Mouse (Mus musculus) lung, adult 18-20 months (tissue): Measurements from ENCODE around the gene A530084C06Rik.

Experiments used
- DNase-seq, 2 experiments: peaks; one replicate each; pipeline ENCODE4 v3.0.0; 2022; ENCODE audit warnings: mixed read lengths in 2 of 2

A530084C06Rik gene

DNA sequence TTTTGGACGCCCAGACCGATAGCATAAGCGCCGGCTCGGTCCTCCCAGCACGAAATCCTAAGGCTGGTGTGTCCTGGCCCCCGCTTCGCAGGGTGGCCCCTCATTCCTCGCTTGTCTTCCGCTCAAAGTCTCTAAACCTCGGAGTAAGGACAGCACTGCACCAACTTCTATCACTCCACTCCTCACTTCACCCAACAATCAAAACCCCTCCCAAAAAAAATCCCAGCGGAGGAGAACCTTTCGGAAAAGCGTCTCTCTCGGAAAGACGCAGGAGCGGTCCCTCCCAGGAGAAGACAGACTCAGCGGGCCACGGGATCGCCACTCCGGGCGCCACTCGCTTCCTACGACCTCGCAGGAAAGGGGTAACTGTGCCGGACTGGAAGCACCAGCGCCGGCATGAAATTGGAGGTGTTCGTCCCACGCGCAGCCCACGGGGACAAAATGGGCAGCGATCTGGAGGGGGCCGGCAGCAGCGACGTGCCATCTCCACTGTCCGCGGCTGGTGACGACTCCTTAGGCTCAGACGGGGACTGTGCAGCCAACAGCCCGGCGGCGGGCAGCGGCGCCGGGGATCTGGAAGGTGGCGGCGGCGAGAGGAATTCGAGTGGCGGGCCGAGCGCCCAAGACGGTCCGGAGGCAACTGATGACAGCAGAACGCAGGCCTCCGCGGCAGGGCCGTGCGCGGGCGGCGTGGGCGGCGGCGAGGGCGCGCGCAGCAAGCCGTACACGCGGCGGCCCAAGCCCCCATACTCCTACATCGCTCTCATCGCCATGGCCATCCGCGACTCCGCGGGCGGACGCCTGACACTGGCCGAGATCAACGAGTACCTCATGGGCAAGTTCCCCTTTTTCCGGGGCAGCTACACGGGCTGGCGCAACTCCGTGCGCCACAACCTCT, at the start of gene A530084C06Rik:
TSS of gene A530084C06Rik (minus strand) at position 813 of the 898 bp plus-strand sequence.
- DNase-seq: peak; percentile 44 to 53

DNA sequence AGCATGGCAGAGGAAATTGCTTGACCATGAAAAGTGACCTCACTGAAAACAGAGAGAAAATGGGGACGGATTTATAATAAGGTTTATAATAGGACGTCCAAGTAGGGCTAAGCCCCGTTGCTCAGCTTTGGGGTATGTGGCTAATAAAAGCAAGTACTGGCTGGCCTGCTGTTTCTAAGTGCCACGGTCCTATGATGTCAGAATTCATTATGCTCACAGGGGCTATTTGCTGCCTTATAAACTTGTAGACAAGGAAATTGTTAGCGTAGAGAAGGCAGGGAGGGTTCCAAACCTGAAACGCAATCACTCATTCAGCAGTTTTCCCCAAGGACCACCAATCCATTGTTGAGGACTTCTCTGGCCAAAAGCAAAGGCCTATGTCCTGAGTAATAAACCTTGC, 44.8 kb upstream of the A530084C06Rik start:
- no peak for DNase-seq

DNA sequence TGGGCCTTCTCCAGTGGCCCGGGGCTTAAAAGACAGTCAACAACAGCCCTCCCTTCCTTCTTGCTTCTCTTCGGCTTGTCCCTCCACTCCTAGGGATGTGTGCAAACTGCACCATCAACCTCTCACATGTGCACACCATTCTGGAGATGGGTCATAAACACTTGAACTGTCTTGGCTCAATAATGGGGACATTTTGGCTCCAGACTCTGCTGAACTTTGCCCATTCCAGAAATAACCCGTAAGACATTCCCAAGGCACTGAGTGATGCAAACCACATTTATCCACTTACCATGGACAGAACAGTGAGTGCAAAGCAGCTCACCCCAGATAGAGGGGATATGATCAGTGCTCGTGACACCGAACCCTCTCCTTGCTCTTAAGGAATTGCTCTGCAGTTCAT, 40.4 kb upstream of the A530084C06Rik start:
- DNase-seq: peak in 1 of 2 experiments; percentile 38

GRCm38 (mm10) chr13:31587341-31587740, 28.2 kb upstream of the A530084C06Rik start:
- peak in 1 of 2 experiments; percentile 66 for DNase-seq

GRCm38 (mm10) chr13:31579866-31580265, 20.7 kb upstream of the A530084C06Rik start:
- peak; percentile 67 to 73 for DNase-seq

DNA sequence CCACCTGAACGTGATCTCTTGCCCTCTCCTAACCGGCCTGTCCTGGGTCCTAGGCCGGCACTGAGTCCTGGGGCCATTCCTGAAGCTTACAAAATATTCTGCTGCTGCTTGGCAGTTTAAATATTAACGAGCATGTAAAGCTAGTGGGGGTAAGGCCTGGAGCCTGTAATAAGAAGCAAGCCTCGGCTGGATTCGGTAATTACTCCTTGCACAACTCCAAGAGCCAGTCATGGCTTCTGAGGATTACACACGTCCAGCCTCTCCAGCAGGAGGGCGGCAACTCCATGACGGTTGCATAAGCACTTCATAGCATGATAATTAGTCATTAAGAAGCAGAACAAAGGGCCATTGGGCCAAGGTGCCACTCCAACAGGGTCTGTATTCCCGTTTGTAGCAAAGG, 19.3 kb upstream of the A530084C06Rik start:
- DNase-seq: peak; percentile 74 to 83

- no peak for DNase-seq
Measured at GRCm38 (mm10) chr13:31577576-31577975, 18.4 kb upstream of the A530084C06Rik start.

- no peak for DNase-seq
Measured at GRCm38 (mm10) chr13:31576696-31577095, 17.6 kb upstream of the A530084C06Rik start.

DNA sequence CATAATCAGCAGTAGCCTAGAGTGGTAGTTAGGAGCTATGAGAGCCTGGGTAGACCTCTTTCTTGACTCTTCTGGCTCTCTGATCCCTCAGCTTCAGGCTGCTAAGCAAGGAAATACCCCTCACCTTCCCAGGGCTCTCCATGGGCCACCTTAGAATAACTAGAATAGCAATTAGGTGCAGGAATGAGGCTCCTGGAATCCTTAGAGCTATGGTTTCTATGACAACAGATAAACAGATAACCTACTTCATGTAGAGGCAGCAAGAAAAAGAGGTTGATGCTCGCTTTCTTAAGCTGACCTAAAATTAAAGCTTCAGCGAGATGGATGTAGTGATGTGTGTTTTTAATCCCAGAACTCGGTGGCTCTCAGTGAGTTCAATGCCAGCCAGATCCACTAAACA, 15.5 kb upstream of the A530084C06Rik start:
- no peak for DNase-seq

- DNase-seq: no peak
Measured at GRCm38 (mm10) chr13:31572806-31573508, 13.8 kb upstream of the A530084C06Rik start.

- DNase-seq: no peak
Measured at GRCm38 (mm10) chr13:31567617-31568294, 8.6 kb upstream of the A530084C06Rik start.

DNA sequence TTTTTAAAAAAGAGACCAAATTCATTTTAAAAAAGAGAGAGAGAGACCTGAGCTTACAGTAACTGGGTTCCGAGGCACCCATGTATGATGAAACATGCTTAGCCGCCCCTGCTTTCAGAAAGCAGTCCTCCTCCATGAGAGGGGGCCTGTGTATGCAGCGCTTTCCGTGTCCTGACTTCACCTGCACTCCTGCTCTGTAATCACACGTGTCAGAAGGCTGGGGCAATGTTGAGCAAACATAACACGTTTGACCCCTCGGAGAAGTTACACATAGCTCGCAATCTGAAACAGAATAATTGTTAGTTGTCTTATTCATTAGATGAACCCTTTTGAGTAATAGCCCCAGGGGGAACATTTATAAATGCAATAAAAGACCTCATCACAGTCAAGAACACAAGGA, 8.0 kb upstream of the A530084C06Rik start:
- no peak for DNase-seq

DNA sequence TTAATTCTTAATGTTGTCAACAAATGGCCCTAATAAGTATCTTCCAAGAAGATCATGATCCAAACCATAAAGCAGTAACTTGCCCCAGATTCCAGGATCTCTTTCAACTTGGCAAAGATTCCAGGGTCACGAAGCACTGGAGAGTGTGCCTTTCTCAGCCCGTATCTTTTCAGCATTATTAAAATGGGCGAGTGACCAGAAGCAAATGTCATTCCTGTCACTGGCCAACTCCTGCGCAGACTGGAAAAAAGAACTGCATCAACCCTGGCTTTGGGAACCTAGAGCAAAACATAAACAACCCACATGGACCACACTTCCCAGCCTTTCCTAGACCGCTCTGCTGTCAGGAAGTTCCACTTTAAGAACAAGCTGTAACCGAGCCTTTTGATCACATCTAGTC, 5.3 kb upstream of the A530084C06Rik start:
- no peak for DNase-seq

GRCm38 (mm10) chr13:31559419-31560144, 449 bp upstream of the A530084C06Rik start:
- DNase-seq: peak; percentile 74 to 77

DNA sequence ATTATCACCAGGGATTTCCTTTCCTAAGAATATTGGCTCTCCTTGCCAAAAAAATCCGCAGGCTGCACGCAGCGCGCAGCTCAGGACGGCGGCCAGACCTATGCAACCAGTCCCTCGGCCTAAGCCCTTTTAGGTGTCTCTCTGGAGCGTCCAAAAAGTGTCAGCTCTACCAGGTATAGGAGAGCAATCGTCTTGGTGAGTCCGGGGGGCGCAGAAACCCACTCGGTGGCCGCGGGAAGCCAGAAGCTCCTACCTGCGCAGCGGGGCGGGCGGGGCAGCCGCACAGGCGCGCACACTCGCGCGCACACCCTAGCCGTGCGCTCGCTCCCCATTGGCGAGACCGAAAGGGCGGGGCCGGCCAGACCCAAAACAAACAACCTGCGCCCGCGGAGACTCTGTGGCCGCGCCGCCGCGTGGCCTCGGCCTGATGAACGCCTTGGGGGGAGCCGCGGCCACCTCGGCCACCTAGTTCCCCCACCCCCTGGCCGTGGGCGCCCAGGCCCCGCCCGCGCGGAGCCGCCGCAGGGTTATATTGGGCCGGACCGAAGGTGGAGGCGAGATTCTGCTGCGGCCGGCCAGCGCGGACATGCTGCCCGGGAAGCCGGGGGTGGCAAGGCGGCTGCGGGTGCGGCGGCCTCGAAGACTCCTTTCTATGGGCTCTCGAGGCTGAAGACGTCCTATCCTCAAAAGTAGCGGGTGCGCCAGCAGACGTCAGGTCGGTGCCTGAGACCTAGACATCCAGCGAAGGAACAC, 1.2 kb downstream of the A530084C06Rik start:
- DNase-seq: peak; percentile 86 to 87

DNA sequence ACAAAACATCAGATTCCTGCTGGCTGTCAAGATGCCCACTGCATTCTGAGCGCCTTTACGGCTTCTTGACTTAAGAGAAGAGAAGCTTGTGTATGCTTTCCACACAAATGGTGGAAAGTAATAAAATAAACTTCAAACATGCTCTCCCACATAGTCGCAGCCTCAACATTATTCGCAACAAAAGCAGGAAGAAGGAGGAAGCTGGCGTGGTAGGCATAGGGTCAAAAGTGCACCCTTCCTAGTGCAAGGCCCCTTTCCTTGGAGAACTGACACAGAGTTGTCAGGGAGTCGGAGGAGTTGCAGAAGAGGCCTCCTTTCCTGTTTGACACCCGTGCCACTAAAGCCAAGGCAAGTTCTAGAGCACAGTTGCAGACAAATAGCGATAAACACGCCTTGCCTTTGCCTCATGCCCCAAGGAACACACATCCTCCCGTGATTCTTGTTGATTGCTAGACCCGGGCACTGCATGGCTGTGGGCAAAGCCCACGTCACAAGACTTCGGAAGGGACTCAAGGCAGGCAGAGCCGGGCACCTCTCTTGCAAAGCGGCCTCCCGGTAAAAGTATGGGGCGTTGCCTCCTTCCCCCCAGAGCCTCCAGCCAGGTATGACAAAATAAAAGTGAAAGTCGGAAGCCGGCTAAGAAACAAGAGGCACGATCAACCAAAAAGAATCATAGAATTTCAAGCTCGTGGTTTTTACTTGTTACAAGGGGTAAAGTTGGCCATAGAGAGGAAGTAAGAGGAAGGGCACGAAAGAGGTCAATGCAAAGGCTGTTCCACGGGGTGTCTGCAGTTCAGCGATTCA, 2.0 kb downstream of the A530084C06Rik start:
- DNase-seq: peak; percentile 20 to 37

GRCm38 (mm10) chr13:31555834-31556233, 3.3 kb downstream of the A530084C06Rik start, which contains the start of gene Foxq1:
Gene Foxq1, plus strand, starts transcription at chr13:31556134.
- no peak for DNase-seq

GRCm38 (mm10) chr13:31547610-31548009, 11.5 kb downstream of the A530084C06Rik start:
- peak; percentile 75 to 85 for DNase-seq

- DNase-seq: peak in 1 of 2 experiments; percentile 45
Measured at GRCm38 (mm10) chr13:31547204-31547603, 11.9 kb downstream of the A530084C06Rik start.

DNA sequence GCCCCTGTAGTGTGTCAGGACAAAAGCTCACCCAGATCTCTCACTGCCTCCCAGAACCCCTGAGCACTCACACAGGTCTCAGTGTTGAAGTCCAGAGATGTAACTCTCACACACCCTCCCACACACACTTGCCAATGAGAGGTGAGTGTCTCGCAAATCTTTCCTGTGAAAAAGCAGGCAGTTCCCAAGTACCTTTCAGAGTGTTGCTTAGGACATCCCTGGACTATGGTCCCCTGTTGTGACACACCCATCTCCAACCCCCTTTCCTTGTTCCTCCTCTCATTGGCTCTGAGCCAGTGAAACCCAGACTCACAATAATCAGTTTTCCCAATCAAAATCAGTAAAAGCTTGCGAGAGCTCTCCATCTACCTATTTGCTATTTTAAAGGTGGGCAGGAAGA, 12.3 kb downstream of the A530084C06Rik start:
- DNase-seq: no peak

GRCm38 (mm10) chr13:31543021-31543420, 16.1 kb downstream of the A530084C06Rik start:
- DNase-seq: no peak
